Mouse (Mus musculus) layer of hippocampus, adult 6 months (tissue): ENCODE data around the gene Gm17581. TPM values are rescaled to one million over a fixed set of nuclear protein-coding genes. Genes with fewer than 3 reads are reported as not detected.

Experiments
- long read RNA-seq, 2 experiments: library from polyadenylated mRNA; unstranded; transcript quantifications; one replicate each; pipeline ENCODE4 v2.0.0; 2019 to 2020
- polyA plus RNA-seq: library from polyadenylated mRNA; unstranded; fragments of <200 nt; fragmentation: Nextera tagmentation; gene quantifications from 2 replicates; pipeline ENCODE4 v1.2.3, GENCODE M21; 2021

Gene Gm17581
- polyA plus RNA-seq, result not detected in 2 replicates
- long read RNA-seq, experiment 1, result 0 reads
- long read RNA-seq, experiment 2, result 0 reads

DNA sequence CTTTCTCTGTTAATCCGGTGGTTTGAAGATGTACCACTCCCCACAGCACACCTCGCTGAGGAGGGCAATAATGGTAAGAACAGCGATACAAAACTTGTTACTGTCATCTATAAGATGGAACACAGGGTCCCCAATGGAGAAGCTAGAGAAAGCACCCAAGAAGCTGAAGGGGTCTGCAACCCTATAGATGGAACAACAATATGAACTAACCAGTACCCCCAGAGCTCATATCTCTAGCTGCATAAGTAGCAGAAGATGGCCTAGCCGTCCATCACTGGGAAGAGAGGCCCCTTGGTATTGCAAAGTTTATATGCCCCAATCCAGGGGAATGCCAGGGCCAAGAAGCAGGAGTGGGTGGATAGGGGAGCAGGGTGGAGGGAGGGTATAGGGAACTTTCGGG lies at the start of gene Gm17581:
Gene Gm17581 (minus strand): TSS at position 101 of the 400 bp plus-strand sequence.

GRCm38 (mm10) chr2:155774927-155775684 lies 39.4 kb upstream of the Gm17581 start, which contains the start of gene Mmp24:
Gene Mmp24 (plus strand): TSS chr2:155775342.

DNA sequence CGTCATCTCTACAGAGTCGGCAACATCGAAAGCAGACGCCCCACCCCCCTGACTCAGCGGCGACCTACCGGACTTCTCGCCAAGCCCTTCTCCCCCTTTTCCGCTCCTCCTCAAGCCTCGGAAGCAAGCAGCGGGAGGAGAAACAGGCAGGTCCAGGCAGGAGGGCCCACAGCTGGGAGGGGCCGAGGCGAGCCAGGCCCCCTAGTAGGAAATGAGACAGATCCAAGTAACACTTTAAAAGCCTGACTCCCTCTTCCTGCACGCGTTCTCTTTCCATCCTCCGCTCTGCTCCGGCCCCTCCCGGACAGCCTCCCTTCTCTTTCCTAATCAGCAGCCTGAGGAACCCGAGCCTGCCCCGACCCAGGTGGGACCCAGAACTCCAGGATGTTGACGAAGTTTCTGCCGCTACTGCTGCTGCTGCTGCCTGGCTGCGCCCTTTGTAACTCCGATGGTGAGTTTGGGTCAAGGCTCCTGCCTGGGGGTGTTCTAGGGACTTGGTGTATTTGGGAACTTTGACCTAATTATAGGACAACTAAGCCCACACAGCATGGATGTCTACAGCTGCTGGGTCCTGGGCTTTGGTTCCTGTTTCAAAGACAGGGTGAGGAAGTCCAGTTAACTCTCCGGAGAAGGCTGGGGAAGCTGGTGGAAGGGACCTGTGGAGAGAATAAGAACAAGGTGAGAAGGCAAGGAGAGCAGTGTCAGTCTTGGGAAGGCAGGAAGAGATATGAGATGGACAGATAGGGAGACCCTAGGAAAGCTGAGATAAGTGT lies 15.5 kb upstream of the Gm17581 start, which contains the start of gene Procr:
Gene Procr (plus strand): TSS at position 104 of the 773 bp plus-strand sequence.

GRCm38 (mm10) chr2:155729158-155729645 lies 6.5 kb downstream of the Gm17581 start, which contains the start of gene Edem2:
Gene Edem2 (minus strand): TSS chr2:155729475.

GRCm38 (mm10) chr2:155691723-155692493 lies 43.8 kb downstream of the Gm17581 start, which contains the start of gene Trpc4ap:
Gene Trpc4ap (minus strand): TSS chr2:155692384.

Other genes starting within 250 kb of the Gm17581 start
- 33.6 and 34.2 TPM in 2 replicates for gene Acss2, start 217.9 kb downstream of the Gm17581 start, polyA plus RNA-seq
- gene Ggt7, start 217.6 kb downstream of the Gm17581 start, polyA plus RNA-seq, result 69.8 and 70.5 TPM in 2 replicates
- gene Gss, start 143.1 kb downstream of the Gm17581 start, polyA plus RNA-seq, result 13.4 and 16.8 TPM in 2 replicates
- 0.83 and 1.4 TPM in 2 replicates for gene Myh7b, start 124.7 kb downstream of the Gm17581 start, polyA plus RNA-seq
- 69.8 and 77.9 TPM in 2 replicates for gene Trpc4ap, start 43.5 kb downstream of the Gm17581 start, polyA plus RNA-seq
- 25.6 and 26.2 TPM in 2 replicates for gene Edem2, start 6.4 kb downstream of the Gm17581 start, polyA plus RNA-seq
- gene Procr, start 15.3 kb upstream of the Gm17581 start, polyA plus RNA-seq, result 0.56 and 0.78 TPM in 2 replicates
- 2.3 and 2.6 TPM in 2 replicates for gene Mmp24, start 39.5 kb upstream of the Gm17581 start, polyA plus RNA-seq
- 105 and 107 TPM in 2 replicates for gene BC029722, start 83.6 kb upstream of the Gm17581 start, polyA plus RNA-seq
- 103 and 105 TPM in 2 replicates for gene Eif6, start 91.1 kb upstream of the Gm17581 start, polyA plus RNA-seq
- 0.04 TPM in 1 of 2 replicates, not detected in the other for gene Fam83c, start 99.0 kb upstream of the Gm17581 start, polyA plus RNA-seq
- 68.7 and 69.3 TPM in 2 replicates for gene Uqcc1, start 194.4 kb upstream of the Gm17581 start, polyA plus RNA-seq
- not detected in 2 replicates for gene Gm15557, start 204.9 kb upstream of the Gm17581 start, polyA plus RNA-seq
- 0.09 and 0.51 TPM in 2 replicates for gene Gdf5, start 209.5 kb upstream of the Gm17581 start, polyA plus RNA-seq
- gene Cep250, start 220.6 kb upstream of the Gm17581 start, polyA plus RNA-seq, result 4.6 and 4.7 TPM in 2 replicates